Mouse (Mus musculus): ENCODE data around the gene Zc2hc1c. TPM values are rescaled to one million over a fixed set of nuclear protein-coding genes. Genes with fewer than 3 reads are reported as not detected.
A peak's percentile ranks its signal among the peaks of the same experiment; 100 is the strongest.

Zc2hc1c gene
- polyA plus RNA-seq, 2 experiments = 0.02 to 0.03 TPM

DNA sequence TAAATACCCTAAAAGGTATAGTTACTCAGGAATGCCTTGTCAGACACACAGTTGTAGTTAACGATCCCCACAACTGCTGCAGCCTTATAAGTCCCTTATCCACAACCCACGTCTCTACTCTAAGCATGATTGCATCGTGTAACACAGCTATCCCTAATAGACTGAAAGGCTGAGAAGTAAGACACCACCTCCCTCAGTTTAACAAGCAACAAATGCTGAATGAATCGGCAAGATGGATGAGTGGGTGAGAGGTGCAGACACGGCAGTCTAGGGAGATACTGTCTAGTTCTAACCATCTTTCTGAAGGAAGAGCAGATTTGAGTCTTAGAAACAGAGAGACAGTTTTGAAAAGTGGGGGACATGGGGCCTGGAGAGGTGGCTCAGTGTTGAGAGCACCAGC, 25.2 kb upstream of the Zc2hc1c start:
- H3K36me3 ChIP-seq (replicated peaks; ENCODE audit: control insufficient read depth, insufficient read depth, low read depth) = no peaks in the 10 kb centered on the region
- no peak for ATAC-seq (ENCODE audit: insufficient read depth)
- H3K4me1 ChIP-seq (replicated peaks; ENCODE audit: control insufficient read depth in 2 of 2, insufficient read depth in 2 of 2, low read length in 1 of 2) = no peaks in the 10 kb centered on the region
- H3K9me3 ChIP-seq (ENCODE audit: control insufficient read depth, low read length) = no peaks in the 10 kb centered on the region
- no peak overlapping the region for H3K4me2 ChIP-seq (ENCODE audit: low read depth)
- H3K9ac ChIP-seq (replicated peaks) = no peak overlapping the region
- 55% methylated on average over 5 of the region's 5 CpGs for WGBS (ENCODE audit: insufficient replicate concordance)
- TF ChIP-seq CTCF (IDR thresholded peaks at IDR 0.05; ENCODE audit: low read depth) (no peak), EP300 (IDR thresholded peaks at IDR 0.05; ENCODE audit: low read depth) (no peak)
- DNase-seq (ENCODE audit: low read depth in 3 of 3, low spot score in 3 of 3) = no peak
- no peak overlapping the region for H3K27ac ChIP-seq
- no peak overlapping the region for H3K4me3 ChIP-seq (ENCODE audit: insufficient read depth in 1 of 2, low read depth in 2 of 2, low read length in 2 of 2)
- H3K27me3 ChIP-seq (ENCODE audit: control insufficient read depth, insufficient read depth, low read length) = no peaks in the 10 kb centered on the region

DNA sequence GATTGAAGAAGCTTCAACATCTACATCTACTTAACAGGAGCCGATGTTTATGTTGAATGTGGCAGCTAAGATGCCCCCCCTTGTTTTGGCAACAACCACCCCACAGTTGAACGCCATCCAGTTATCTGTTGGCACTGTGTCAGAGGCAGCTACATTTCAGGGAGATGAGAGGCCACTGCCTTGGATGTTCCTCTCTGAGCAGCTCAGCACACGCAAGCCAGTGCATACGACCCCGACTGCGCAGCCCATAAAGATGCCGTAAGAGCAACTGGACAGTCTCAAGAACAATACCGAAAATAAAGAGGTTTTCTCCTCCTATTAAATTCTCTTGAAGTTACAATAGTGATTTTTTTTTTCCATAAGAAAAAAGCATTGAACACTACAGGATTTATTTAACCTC, 23.9 kb upstream of the Zc2hc1c start:
- TF ChIP-seq EP300 (IDR thresholded peaks at IDR 0.05; ENCODE audit: low read depth) (no peak), CTCF (IDR thresholded peaks at IDR 0.05; ENCODE audit: low read depth) (no peak)
- ATAC-seq (ENCODE audit: insufficient read depth) (no peak), DNase-seq (ENCODE audit: low read depth in 3 of 3, low spot score in 3 of 3) (no peak)
- H3K4me2 ChIP-seq (ENCODE audit: low read depth) = no peak overlapping the region
- WGBS (ENCODE audit: insufficient replicate concordance) = 84% methylated on average over 8 of the region's 8 CpGs
- no peak overlapping the region for H3K4me3 ChIP-seq (ENCODE audit: insufficient read depth in 1 of 2, low read depth in 2 of 2, low read length in 2 of 2)
- H3K27me3 ChIP-seq (ENCODE audit: control insufficient read depth, insufficient read depth, low read length) = no peaks in the 10 kb centered on the region
- no peaks in the 10 kb centered on the region for H3K4me1 ChIP-seq (replicated peaks; ENCODE audit: control insufficient read depth in 2 of 2, insufficient read depth in 2 of 2, low read length in 1 of 2)
- no peak overlapping the region for H3K27ac ChIP-seq
- H3K36me3 ChIP-seq (replicated peaks; ENCODE audit: control insufficient read depth, insufficient read depth, low read depth) = no peaks in the 10 kb centered on the region; the same call in 1 of the 2 replicates
- H3K9ac ChIP-seq (replicated peaks) = no peak overlapping the region
- no peaks in the 10 kb centered on the region for H3K9me3 ChIP-seq (ENCODE audit: control insufficient read depth, low read length)

DNA sequence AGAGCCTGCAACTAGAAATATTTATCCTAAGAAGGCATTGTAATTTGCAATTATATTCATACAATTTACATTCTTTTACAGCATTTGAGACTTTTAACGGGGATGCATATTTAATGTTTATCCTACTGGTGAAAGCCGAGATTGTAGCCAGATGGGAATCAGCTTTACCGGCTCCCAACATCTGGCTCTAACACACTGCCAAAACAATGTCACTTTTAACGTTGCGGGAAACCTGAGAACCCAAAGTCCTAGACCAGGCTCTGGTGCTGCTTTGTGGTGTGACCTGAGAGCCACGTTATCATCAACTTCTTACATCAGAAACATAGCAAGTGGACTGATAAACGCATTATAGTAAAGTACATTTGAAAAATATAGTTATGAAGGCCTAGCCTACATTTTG, 23.5 kb upstream of the Zc2hc1c start:
- Histone ChIP-seq H3K4me1 (replicated peaks; ENCODE audit: control insufficient read depth in 2 of 2, insufficient read depth in 2 of 2, low read length in 1 of 2) (0 out of 4 replicates have a peak, but pooled peaks cover 0 to 2% of the 10 kb centered on the region in 2 experiments), H3K9ac (replicated peaks) (no peak overlapping the region), H3K9me3 (ENCODE audit: control insufficient read depth, low read length) (no peaks in the 10 kb centered on the region), H3K27me3 (ENCODE audit: control insufficient read depth, insufficient read depth, low read length) (no peaks in the 10 kb centered on the region), H3K4me2 (ENCODE audit: low read depth) (no peak overlapping the region), H3K36me3 (replicated peaks; ENCODE audit: control insufficient read depth, insufficient read depth, low read depth) (no peaks in the 10 kb centered on the region; the same call in 1 of the 2 replicates), H3K27ac (no peak overlapping the region), H3K4me3 (ENCODE audit: insufficient read depth in 1 of 2, low read depth in 2 of 2, low read length in 2 of 2) (no peak overlapping the region)
- ATAC-seq (ENCODE audit: insufficient read depth) (no peak), DNase-seq (ENCODE audit: low read depth in 3 of 3, low spot score in 3 of 3) (no peak)
- 71% methylated on average over 7 of the region's 7 CpGs for WGBS (ENCODE audit: insufficient replicate concordance)
- TF ChIP-seq EP300 (IDR thresholded peaks at IDR 0.05; ENCODE audit: low read depth) (no peak), CTCF (IDR thresholded peaks at IDR 0.05; ENCODE audit: low read depth) (no peak)

DNA sequence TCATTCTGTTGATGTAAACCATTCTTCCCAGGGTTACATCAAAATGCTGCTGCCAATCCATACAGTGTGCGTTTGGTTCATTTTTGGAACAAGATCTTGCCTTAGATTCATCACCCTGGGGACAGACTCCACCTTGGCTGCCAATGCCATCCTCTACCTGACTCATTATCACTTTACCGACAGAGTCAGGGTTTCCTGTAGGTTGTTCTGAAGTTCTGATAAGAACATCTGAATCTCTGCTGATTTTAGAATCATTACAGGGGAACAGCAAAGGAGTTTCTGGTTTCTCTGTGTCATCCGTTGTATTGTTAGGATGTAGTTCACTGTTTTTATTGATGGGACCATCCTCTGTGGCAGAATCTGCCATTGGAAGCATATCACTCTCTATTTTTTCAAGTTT, 22.1 kb upstream of the Zc2hc1c start:
- WGBS (ENCODE audit: insufficient replicate concordance) = 68% methylated on average over 3 of the region's 3 CpGs
- no peak for DNase-seq (ENCODE audit: low read depth in 3 of 3, low spot score in 3 of 3)
- TF ChIP-seq CTCF (IDR thresholded peaks at IDR 0.05; ENCODE audit: low read depth) = no peak
- Histone ChIP-seq H3K36me3 (replicated peaks; ENCODE audit: control insufficient read depth, insufficient read depth, low read depth) (no peaks in the 10 kb centered on the region; the same call in 1 of the 2 replicates), H3K27me3 (ENCODE audit: control insufficient read depth, insufficient read depth, low read length) (no peaks in the 10 kb centered on the region), H3K9ac (replicated peaks) (no peak overlapping the region), H3K4me1 (replicated peaks; ENCODE audit: control insufficient read depth in 2 of 2, insufficient read depth in 2 of 2, low read length in 1 of 2) (peaks cover 2 to 4% of the 10 kb centered on the region in 2 experiments; a peak in 2 of 4 replicates), H3K9me3 (ENCODE audit: control insufficient read depth, low read length) (no peaks in the 10 kb centered on the region), H3K27ac (no peak overlapping the region), H3K4me3 (ENCODE audit: insufficient read depth in 1 of 2, low read depth in 2 of 2, low read length in 2 of 2) (no peak overlapping the region), H3K4me2 (ENCODE audit: low read depth) (no peak overlapping the region)
- ATAC-seq (ENCODE audit: insufficient read depth) = no peak

DNA sequence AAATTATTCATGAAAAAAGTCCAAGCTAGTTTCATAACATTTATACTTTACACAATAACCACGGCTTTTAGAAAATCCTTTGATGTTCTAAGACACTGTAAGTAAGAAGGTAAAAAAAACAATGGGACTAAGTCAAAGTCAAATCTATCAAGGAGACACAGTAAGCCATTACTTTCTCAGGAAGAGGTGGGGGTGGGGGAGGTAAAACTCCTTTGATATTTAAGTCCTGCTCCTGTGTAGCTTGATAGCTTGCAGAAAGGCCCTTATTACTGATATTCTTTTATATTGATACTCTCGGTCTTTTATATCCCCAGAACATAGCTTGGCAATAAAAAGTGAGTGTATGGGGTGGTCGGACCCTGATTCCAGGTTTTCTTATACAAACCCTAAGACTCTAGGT, 18.6 kb upstream of the Zc2hc1c start:
- DNase-seq (ENCODE audit: low read depth in 3 of 3, low spot score in 3 of 3) (no peak), ATAC-seq (ENCODE audit: insufficient read depth) (no peak)
- H3K27ac ChIP-seq = no peak overlapping the region; the same call in 1 of the 2 replicates
- TF ChIP-seq CTCF (IDR thresholded peaks at IDR 0.05; ENCODE audit: low read depth) = no peak
- no peak for TF ChIP-seq EP300 (IDR thresholded peaks at IDR 0.05; ENCODE audit: low read depth)
- H3K9me3 ChIP-seq (ENCODE audit: control insufficient read depth, low read length) = no peaks in the 10 kb centered on the region
- H3K36me3 ChIP-seq (replicated peaks; ENCODE audit: control insufficient read depth, insufficient read depth, low read depth) = peaks cover under 1% of the 10 kb centered on the region
- H3K4me3 ChIP-seq (ENCODE audit: insufficient read depth in 1 of 2, low read depth in 2 of 2, low read length in 2 of 2) = peak overlapping the region; percentile 72 to 85
- H3K4me2 ChIP-seq (ENCODE audit: low read depth) = peak overlapping the region; percentile 83
- WGBS (ENCODE audit: insufficient replicate concordance) = 50% methylated on average over 3 of the region's 3 CpGs
- peak overlapping the region; percentile 65 for H3K9ac ChIP-seq (replicated peaks)
- H3K27me3 ChIP-seq (ENCODE audit: control insufficient read depth, insufficient read depth, low read length) = no peaks in the 10 kb centered on the region
- H3K4me1 ChIP-seq (replicated peaks; ENCODE audit: control insufficient read depth in 2 of 2, insufficient read depth in 2 of 2, low read length in 1 of 2) = peaks cover 9 to 10% of the 10 kb centered on the region in 2 experiments; a peak in 3 of 4 replicates
